In genomic region chr8:70609849-70610795, GRCm38 (mm10) we compare ENCODE assay signal across 8 mouse cellular contexts. TPM values are rescaled to one million over a fixed set of nuclear protein-coding genes. Genes with fewer than 3 reads are reported as not detected.
DNase-seq lines count a peak whose midpoint lies in the region; ATAC-seq and TF ChIP-seq lines count a peak whose summit lies in the region.

No protein-coding gene starts in this region.

- no peak for TF ChIP-seq CTCF in MEL (IDR thresholded peaks at IDR 0.05 in 2 of 3, conservative IDR thresholded peaks at IDR 0.05 in 1 of 3; ENCODE audit: control insufficient read depth in 1 of 3, insufficient read depth in 1 of 3, low read depth in 2 of 3, low read length in 3 of 3, poor library complexity in 1 of 3, severe bottlenecking in 1 of 3)

- peak overlapping the region; percentile 87 for H3K27ac ChIP-seq in MEL (ENCODE audit: control insufficient read depth, low read depth, low read length)
- H3K27ac ChIP-seq in hindbrain, embryonic 10.5 days = peak overlapping the region; percentile 94

- ATAC-seq in frontal cortex, adult (ENCODE audit: low TSS enrichment) = peak; percentile 60

- WGBS in hindbrain, embryonic 10.5 days = 1% methylated on average over 45 of the region's 45 CpGs

- no peaks in the 10 kb centered on the region for H3K27me3 ChIP-seq in MEL (ENCODE audit: control insufficient read depth in 1 of 2, insufficient read depth in 2 of 2, low read length in 2 of 2)
- H3K27me3 ChIP-seq in hindbrain, embryonic 10.5 days (ENCODE audit: insufficient read depth, poor library complexity, severe bottlenecking) = peaks cover 37% of the 10 kb centered on the region

- no peak for TF ChIP-seq RAD21 in MEL (IDR thresholded peaks at IDR 0.05; ENCODE audit: low read depth, low read length)

- H3K36me3 ChIP-seq in MEL (ENCODE audit: control insufficient read depth in 1 of 2, insufficient read depth in 2 of 2, low read length in 2 of 2) = no peaks in the 10 kb centered on the region; a peak in 1 of 4 replicates
- H3K36me3 ChIP-seq in hindbrain, embryonic 10.5 days = no peaks in the 10 kb centered on the region

- H3K79me2 ChIP-seq in MEL (ENCODE audit: control insufficient read depth, insufficient read depth, low read length, poor library complexity) = peaks cover 27% of the 10 kb centered on the region

- peak overlapping the region; percentile 96 for H3K9ac ChIP-seq in MEL (ENCODE audit: control insufficient read depth, low read depth, low read length, poor library complexity, severe bottlenecking)

- peak; percentile 97 for DNase-seq in MEL (ENCODE audit: low read depth, low spot score)
- DNase-seq in cerebellum, adult 8-10 months = peak; percentile 35
- DNase-seq in hindbrain, embryonic 10.5 days (ENCODE audit: low spot score) = peak; percentile 88
- DNase-seq in layer of hippocampus, postnatal 10 days (ENCODE audit: low spot score in 2 of 2) = peak; percentile 73 to 76
- DNase-seq in lung, postnatal 14 days = peak; percentile 92
- DNase-seq in ovary, postnatal 14 days (ENCODE audit: low spot score) = peak; percentile 75
- peak; percentile 82 for DNase-seq in thymus, postnatal 25 days

- peaks cover 0 to 8% of the 10 kb centered on the region in 2 experiments; a peak in 3 of 4 replicates for H3K4me1 ChIP-seq in MEL (ENCODE audit: control insufficient read depth in 1 of 2, insufficient read depth in 2 of 2, low read length in 2 of 2)
- peaks cover 75% of the 10 kb centered on the region for H3K4me1 ChIP-seq in hindbrain, embryonic 10.5 days (replicated peaks)

- H3K4me3 ChIP-seq in MEL (ENCODE audit: control insufficient read depth in 1 of 2, insufficient read depth in 1 of 2, low read depth in 2 of 2, low read length in 2 of 2) = peak overlapping the region; percentile 55 to 92
- H3K4me3 ChIP-seq in hindbrain, embryonic 10.5 days = peak overlapping the region; percentile 80

- peak in 1 of 2 experiments; percentile 50; a peak in 2 of 4 replicates for TF ChIP-seq POLR2A in MEL (IDR thresholded peaks at IDR 0.05; ENCODE audit: control insufficient read depth in 1 of 2, insufficient read depth in 1 of 2, low read depth in 1 of 2, low read length in 2 of 2, poor library complexity in 1 of 2)

- no peak; a peak in 1 of 4 replicates for TF ChIP-seq EP300 in MEL (IDR thresholded peaks at IDR 0.05; ENCODE audit: low read depth in 1 of 2, low read length in 2 of 2)

- H3K9me3 ChIP-seq in MEL (replicated peaks; ENCODE audit: insufficient read depth, low read length) = no peaks in the 10 kb centered on the region
- H3K9me3 ChIP-seq in hindbrain, embryonic 10.5 days = no peaks in the 10 kb centered on the region

TF ChIP-seq in MEL, 35 proteins besides CTCF, POLR2A, EP300 and RAD21:
- no peak for TF ChIP-seq E2F4 (IDR thresholded peaks at IDR 0.05; ENCODE audit: borderline replicate concordance, low read depth, low read length)
- TF ChIP-seq RCOR1 (IDR thresholded peaks at IDR 0.05; ENCODE audit: low read depth, low read length) = no peak
- TF ChIP-seq MAX (IDR thresholded peaks at IDR 0.05; ENCODE audit: low read length) = no peak
- TF ChIP-seq NRF1 (IDR thresholded peaks at IDR 0.05; ENCODE audit: insufficient read depth, low read depth, low read length, poor library complexity, severe bottlenecking) = no peak
- peak; percentile 86; the same call in 1 of the 2 replicates for TF ChIP-seq CHD1 (IDR thresholded peaks at IDR 0.05; ENCODE audit: low read depth, low read length)
- TF ChIP-seq MEF2A (IDR thresholded peaks at IDR 0.05; ENCODE audit: extremely low read depth, insufficient replicate concordance, low read depth, low read length, poor library complexity, severe bottlenecking) = no peak
- TF ChIP-seq TAL1 (IDR thresholded peaks at IDR 0.05; ENCODE audit: low read length) = no peak
- no peak for TF ChIP-seq BHLHE40 (IDR thresholded peaks at IDR 0.05; ENCODE audit: borderline replicate concordance, low read depth, low read length)
- peak; percentile 69 for TF ChIP-seq USF1 (IDR thresholded peaks at IDR 0.05; ENCODE audit: low read depth, low read length)
- TF ChIP-seq CHD2 (IDR thresholded peaks at IDR 0.05; ENCODE audit: low read length) = no peak
- no peak for TF ChIP-seq ZMIZ1 (IDR thresholded peaks at IDR 0.05; ENCODE audit: low read depth, low read length)
- no peak for TF ChIP-seq JUND (IDR thresholded peaks at IDR 0.05; ENCODE audit: low read depth, low read length)
- TF ChIP-seq MYC (IDR thresholded peaks at IDR 0.05; ENCODE audit: low read depth, low read length) = no peak
- TF ChIP-seq NELFE (IDR thresholded peaks at IDR 0.05; ENCODE audit: low read depth, low read length) = peak; percentile 43; the same call in 1 of the 2 replicates
- TF ChIP-seq MAFK (IDR thresholded peaks at IDR 0.05; ENCODE audit: borderline replicate concordance, low read depth, low read length) = no peak
- no peak for TF ChIP-seq POLR2AphosphoS2 (IDR thresholded peaks at IDR 0.05; ENCODE audit: low read length)
- no peak for TF ChIP-seq ZKSCAN1 (IDR thresholded peaks at IDR 0.05; ENCODE audit: low read depth, low read length)
- TF ChIP-seq TBP (IDR thresholded peaks at IDR 0.05; ENCODE audit: low read depth, low read length) = no peak
- TF ChIP-seq KAT2A (conservative IDR thresholded peaks at IDR 0.05; ENCODE audit: low read depth, low read length) = no peak
- TF ChIP-seq ELF1 (IDR thresholded peaks at IDR 0.05; ENCODE audit: low read depth, low read length) = 0 out of 2 replicates have a peak, but pooled peaks have one; percentile 4
- no peak for TF ChIP-seq GABPA (IDR thresholded peaks at IDR 0.05; ENCODE audit: low read depth, low read length)
- TF ChIP-seq USF2 (IDR thresholded peaks at IDR 0.05; ENCODE audit: borderline replicate concordance in 1 of 2, insufficient read depth in 1 of 2, low read depth in 1 of 2, low read length in 2 of 2) = no peak
- peak; percentile 32; the same call in 1 of the 2 replicates for TF ChIP-seq ETS1 (IDR thresholded peaks at IDR 0.05; ENCODE audit: low read depth, low read length)
- no peak for TF ChIP-seq POLR2AphosphoS5 (IDR thresholded peaks at IDR 0.05; ENCODE audit: borderline replicate concordance, low read depth, low read length)
- TF ChIP-seq MAZ (IDR thresholded peaks at IDR 0.05; ENCODE audit: low read depth, low read length) = peak; percentile 77; the same call in 1 of the 2 replicates
- no peak for TF ChIP-seq ZNF384 (IDR thresholded peaks at IDR 0.05; ENCODE audit: low read depth, low read length)
- TF ChIP-seq MXI1 (IDR thresholded peaks at IDR 0.05; ENCODE audit: low read depth, low read length) = peak; percentile 92
- no peak for TF ChIP-seq SMC3 (IDR thresholded peaks at IDR 0.05; ENCODE audit: low read depth, low read length)
- TF ChIP-seq GATA1 (IDR thresholded peaks at IDR 0.05; ENCODE audit: low read depth, low read length) = no peak
- no peak for TF ChIP-seq TCF12 (IDR thresholded peaks at IDR 0.05; ENCODE audit: low read depth, low read length)
- peak; percentile 72 for TF ChIP-seq SIN3A (IDR thresholded peaks at IDR 0.05; ENCODE audit: low read length)
- TF ChIP-seq MYB (IDR thresholded peaks at IDR 0.05; ENCODE audit: low read depth, low read length) = no peak
- TF ChIP-seq HCFC1 (IDR thresholded peaks at IDR 0.05; ENCODE audit: low read depth, low read length) = no peak
- TF ChIP-seq UBTF (IDR thresholded peaks at IDR 0.05; ENCODE audit: borderline replicate concordance, insufficient read depth, low read depth, low read length) = no peak
- TF ChIP-seq ZC3H11A (IDR thresholded peaks at IDR 0.05; ENCODE audit: low read depth, low read length) = no peak

RNA-seq across cellular contexts. Expression of gene Ssbp4, which starts 1.4 kb away (rescaled TPM):
- 80.2 and 84.9 TPM in 2 replicates for total RNA-seq in MEL (2012; rRNA removed)
- polyA plus RNA-seq in MEL (2012; ENCODE audit: insufficient read depth in 1 of 2, insufficient read length in 2 of 2, low read depth in 1 of 2, low replicate concordance in 2 of 2, missing spikeins in 1 of 2) = 100 to 1,000 TPM in 1 of 2 experiments, not detected in 1; 212 TPM
- 84.4 and 117 TPM in 2 replicates for polyA plus RNA-seq in hindbrain, embryonic 10.5 days (2016; fragmentation: Nextera tagmentation; extraction: Ambion mirVana)
- 100 to 1,000 TPM; 225 to 240 TPM for total RNA-seq in layer of hippocampus, postnatal 10 days (2021)

RNA-seq across cellular contexts. Expression of gene Lrrc25, which starts 5.8 kb away (rescaled TPM):
- total RNA-seq in MEL (2012; rRNA removed) = 0.20 and 0.39 TPM in 2 replicates
- 1 to 10 TPM in 1 of 2 experiments, not detected in 1; 1.1 TPM for polyA plus RNA-seq in MEL (2012; ENCODE audit: insufficient read depth in 1 of 2, insufficient read length in 2 of 2, low read depth in 1 of 2, low replicate concordance in 2 of 2, missing spikeins in 1 of 2)
- 1.1 and 1.6 TPM in 2 replicates for polyA plus RNA-seq in hindbrain, embryonic 10.5 days (2016; fragmentation: Nextera tagmentation; extraction: Ambion mirVana)
- 1 to 10 TPM in 1 of 2 experiments, under 1 TPM in 1; 0.96 to 2.3 TPM for total RNA-seq in layer of hippocampus, postnatal 10 days (2021)

RNA-seq across cellular contexts. Expression of gene Isyna1, which starts 15.9 kb away (rescaled TPM):
- total RNA-seq in MEL (2012; rRNA removed) = 84.1 and 90.9 TPM in 2 replicates
- polyA plus RNA-seq in MEL (2012; ENCODE audit: insufficient read depth in 1 of 2, insufficient read length in 2 of 2, low read depth in 1 of 2, low replicate concordance in 2 of 2, missing spikeins in 1 of 2) = 100 to 1,000 TPM in 1 of 2 experiments, not detected in 1; 189 TPM
- 158 and 159 TPM in 2 replicates for polyA plus RNA-seq in hindbrain, embryonic 10.5 days (2016; fragmentation: Nextera tagmentation; extraction: Ambion mirVana)
- total RNA-seq in layer of hippocampus, postnatal 10 days (2021) = 10 to 100 TPM; 56.5 to 57.8 TPM

RNA-seq across cellular contexts. Expression of gene Gdf15, which starts 22.1 kb away (rescaled TPM):
- total RNA-seq in MEL (2012; rRNA removed) = 0.15 and 1.8 TPM in 2 replicates
- polyA plus RNA-seq in MEL (2012; ENCODE audit: insufficient read depth in 1 of 2, insufficient read length in 2 of 2, low read depth in 1 of 2, low replicate concordance in 2 of 2, missing spikeins in 1 of 2) = under 1 TPM in 1 of 2 experiments, not detected in 1; 0.63 TPM
- polyA plus RNA-seq in hindbrain, embryonic 10.5 days (2016; fragmentation: Nextera tagmentation; extraction: Ambion mirVana) = not detected in 2 replicates
- not detected for total RNA-seq in layer of hippocampus, postnatal 10 days (2021)

RNA-seq across cellular contexts. Expression of gene Pgpep1, which starts 50.1 kb away (rescaled TPM):
- total RNA-seq in MEL (2012; rRNA removed) = 12.6 and 13.7 TPM in 2 replicates
- 10 to 100 TPM in 1 of 2 experiments, not detected in 1; 19.5 TPM for polyA plus RNA-seq in MEL (2012; ENCODE audit: insufficient read depth in 1 of 2, insufficient read length in 2 of 2, low read depth in 1 of 2, low replicate concordance in 2 of 2, missing spikeins in 1 of 2)
- polyA plus RNA-seq in hindbrain, embryonic 10.5 days (2016; fragmentation: Nextera tagmentation; extraction: Ambion mirVana) = 87.4 and 141 TPM in 2 replicates
- total RNA-seq in layer of hippocampus, postnatal 10 days (2021) = 10 to 100 TPM; 25.8 to 31.9 TPM

Comparison
In these comparisons a context has a peak if more than half of its experiments do, and no peak if none do; other contexts are left out.
1. Peak in every context shown above with its lines: DNase-seq, ATAC-seq, H3K4me3 ChIP-seq and H3K27ac ChIP-seq.
2. DNase-seq: peak in every context shown above with its lines; median percentile 97 in MEL; 92 in lung, postnatal 14 days; 88 in hindbrain, embryonic 10.5 days; 82 in thymus, postnatal 25 days; 75 in ovary, postnatal 14 days; 74 in layer of hippocampus, postnatal 10 days; 35 in cerebellum, adult 8-10 months.